Mouse (Mus musculus) right cerebral cortex, postnatal 4 days (tissue): ENCODE data around the gene Dhrs9.
"Not testable (repeated sequence)": the region's sequence is repeated elsewhere in the genome, so short reads cannot be mapped to it uniquely, and the experiment has no call there.

Experiments used
- DNase-seq: peaks from one replicate; pipeline ENCODE4 v3.0.0-alpha.2; 2022

Gene Dhrs9

GRCm38 (mm10) chr2:69380281-69380680, at the start of gene Dhrs9:
Gene Dhrs9 (plus strand): TSS chr2:69380445.
- DNase-seq, result no peak

GRCm38 (mm10) chr2:69331523-69331922, 48.7 kb upstream of the Dhrs9 start:
- DNase-seq, result not testable (repeated sequence)

- no peak for DNase-seq
Observed at GRCm38 (mm10) chr2:69341506-69341905, 38.7 kb upstream of the Dhrs9 start.

- no peak for DNase-seq
Observed at GRCm38 (mm10) chr2:69342496-69343221, 37.6 kb upstream of the Dhrs9 start, which contains the start of gene Abcb11. Gene Abcb11 (minus strand): TSS chr2:69342616.

GRCm38 (mm10) chr2:69355402-69355801, 24.8 kb upstream of the Dhrs9 start:
- DNase-seq, result not testable (repeated sequence)

- no peak for DNase-seq
Observed at GRCm38 (mm10) chr2:69364831-69365230, 15.4 kb upstream of the Dhrs9 start.

GRCm38 (mm10) chr2:69365275-69365674, 15.0 kb upstream of the Dhrs9 start:
- DNase-seq, result no peak

GRCm38 (mm10) chr2:69376780-69377179, 3.5 kb upstream of the Dhrs9 start:
- no peak for DNase-seq

- DNase-seq, result no peak
Observed at GRCm38 (mm10) chr2:69379801-69380200, 444 bp upstream of the Dhrs9 start.

GRCm38 (mm10) chr2:69381740-69382139, 1.5 kb downstream of the Dhrs9 start:
- no peak for DNase-seq

GRCm38 (mm10) chr2:69382838-69383237, 2.6 kb downstream of the Dhrs9 start:
- no peak for DNase-seq

GRCm38 (mm10) chr2:69386118-69386871, 6.0 kb downstream of the Dhrs9 start:
- no peak for DNase-seq

- DNase-seq, result no peak
Observed at GRCm38 (mm10) chr2:69393947-69394346, 13.7 kb downstream of the Dhrs9 start.

- DNase-seq, result no peak
Observed at GRCm38 (mm10) chr2:69395597-69396248, 15.5 kb downstream of the Dhrs9 start.

- DNase-seq, result no peak
Observed at GRCm38 (mm10) chr2:69396760-69397435, 16.7 kb downstream of the Dhrs9 start.

GRCm38 (mm10) chr2:69400866-69401604, 20.8 kb downstream of the Dhrs9 start:
- no peak for DNase-seq

- no peak for DNase-seq
Observed at GRCm38 (mm10) chr2:69401891-69402290, 21.6 kb downstream of the Dhrs9 start.

GRCm38 (mm10) chr2:69402309-69402708, 22.1 kb downstream of the Dhrs9 start:
- no peak for DNase-seq

GRCm38 (mm10) chr2:69405692-69406091, 25.4 kb downstream of the Dhrs9 start:
- DNase-seq, result no peak

GRCm38 (mm10) chr2:69414539-69414938, 34.3 kb downstream of the Dhrs9 start:
- DNase-seq, result no peak

GRCm38 (mm10) chr2:69415070-69415469, 34.8 kb downstream of the Dhrs9 start:
- DNase-seq, result no peak

GRCm38 (mm10) chr2:69418294-69418881, 38.1 kb downstream of the Dhrs9 start:
- DNase-seq, result no peak
